Mouse (Mus musculus) forebrain, embryonic 14.5 days (tissue): ENCODE results near the gene Olfr95. TPM values are rescaled to one million over a fixed set of nuclear protein-coding genes. Genes with fewer than 3 reads are reported as not detected.
"Not testable (repeated sequence)": the region's sequence is repeated elsewhere in the genome, so short reads cannot be mapped to it uniquely, and the experiment has no call there.

Source experiments
- ATAC-seq: fragments of 200-750 bp; cut with Nextera tagmentation; 2 replicates; pipeline ENCODE4 v1.8.0; 2017; ENCODE audit warnings: mild to moderate bottlenecking, moderate library complexity
- DNase-seq: peaks from one replicate; pipeline ENCODE4 v3.0.0-alpha.2; 2015; ENCODE audit warnings: low spot score
- H3K27ac ChIP-seq: fragments of 300-500 bp; sonication (generic); 2 replicates; pipeline ENCODE4 v1.5.1; 2014; ENCODE audit warnings: low read depth, mild to moderate bottlenecking, control low read depth, low read length, moderate library complexity
- H3K27me3 ChIP-seq: fragments of 300-500 bp; sonication (generic); replicated peaks from 2 replicates; pipeline ENCODE4 v1.6.1; 2014; ENCODE audit warnings: low read length, control low read depth, mixed read lengths; ENCODE audit not compliant: control insufficient read depth, insufficient read depth
- H3K36me3 ChIP-seq: fragments of 300-500 bp; sonication (generic); 2 replicates; pipeline ENCODE4 v1.6.1; 2014; ENCODE audit warnings: low read length, control low read depth; ENCODE audit not compliant: control insufficient read depth, insufficient read depth
- H3K4me1 ChIP-seq: fragments of 300-500 bp; sonication (generic); 2 replicates; pipeline ENCODE4 v1.6.1; 2014; ENCODE audit warnings: antibody characterized with exemption, low read length, control low read depth; ENCODE audit not compliant: control insufficient read depth, insufficient read depth
- H3K4me2 ChIP-seq: fragments of 300-500 bp; sonication (generic); 2 replicates; pipeline ENCODE4 v1.6.1; 2014; ENCODE audit warnings: mild to moderate bottlenecking, control low read depth, low read length
- H3K4me3 ChIP-seq: fragments of 300-500 bp; sonication (generic); 2 replicates; pipeline ENCODE4 v1.5.1; 2014; ENCODE audit warnings: low read depth, low read length, control low read depth
- H3K9ac ChIP-seq: fragments of 300-500 bp; sonication (generic); 2 replicates; pipeline ENCODE4 v1.6.1; 2014; ENCODE audit warnings: mild to moderate bottlenecking, low read length, control low read depth, moderate library complexity
- H3K9me3 ChIP-seq: fragments of 300-500 bp; sonication (generic); replicated peaks from 2 replicates; pipeline ENCODE4 v1.6.1; 2016; ENCODE audit warnings: low read length, control low read depth, mixed read lengths; ENCODE audit not compliant: control insufficient read depth
- WGBS: fragments of 180-500 bp; shearing (Covaris S2); extraction: QIAGEN DNeasy Blood & Tissue Kit; methylation state at CpG from one replicate; pipeline ENCODE4 v1.1.7; 2014; 5-methylcytosine and 5-hydroxymethylcytosine counted together
- polyA plus RNA-seq: library from polyadenylated mRNA; unstranded; fragments of >200 nt; fragmentation: Nextera tagmentation; extraction: Ambion mirVana; gene quantifications from 2 replicates; pipeline ENCODE4 v1.2.1, GENCODE M21; 2014

Gene Olfr95
- polyA plus RNA-seq: not detected in 2 replicates

DNA sequence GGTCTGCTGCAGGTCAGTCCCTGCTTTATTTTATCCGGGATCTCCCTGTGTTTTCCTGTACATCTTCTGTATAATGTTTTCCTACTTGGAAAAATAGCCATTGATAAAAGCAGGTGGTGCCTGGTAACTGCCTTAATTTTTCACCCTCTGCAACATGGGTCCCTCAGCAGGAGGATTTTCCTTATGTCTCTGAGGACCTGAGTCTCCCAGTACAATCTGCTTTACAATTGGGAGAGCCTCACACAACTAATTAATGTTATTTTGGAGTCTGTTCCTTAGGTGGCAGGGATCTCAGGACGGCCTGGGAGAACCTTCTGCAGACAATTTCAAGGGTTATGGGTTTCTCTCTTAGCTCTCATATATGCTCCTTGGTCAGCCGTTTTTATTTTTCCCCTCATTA, at the start of gene Olfr95:
Gene Olfr95 (minus strand): TSS at position 101 of the 400 bp plus-strand sequence.
- Histone ChIP-seq H3K9me3 (peaks cover 4% of the 10 kb centered on the region; the same call in 1 of the 2 replicates), H3K4me3 (no peak within 1 kb of the TSS), H3K4me1 (no peaks in the 10 kb centered on the region), H3K9ac (no peak within 1 kb of the TSS), H3K36me3 (no peaks in the 10 kb centered on the region), H3K27me3 (no peaks in the 10 kb centered on the region), H3K27ac (no peak within 1 kb of the TSS), H3K4me2 (no peak within 1 kb of the TSS)
- 73% methylated on average over 3 of the region's 3 CpGs for WGBS
- DNase-seq (no peak), ATAC-seq (no peak)

DNA sequence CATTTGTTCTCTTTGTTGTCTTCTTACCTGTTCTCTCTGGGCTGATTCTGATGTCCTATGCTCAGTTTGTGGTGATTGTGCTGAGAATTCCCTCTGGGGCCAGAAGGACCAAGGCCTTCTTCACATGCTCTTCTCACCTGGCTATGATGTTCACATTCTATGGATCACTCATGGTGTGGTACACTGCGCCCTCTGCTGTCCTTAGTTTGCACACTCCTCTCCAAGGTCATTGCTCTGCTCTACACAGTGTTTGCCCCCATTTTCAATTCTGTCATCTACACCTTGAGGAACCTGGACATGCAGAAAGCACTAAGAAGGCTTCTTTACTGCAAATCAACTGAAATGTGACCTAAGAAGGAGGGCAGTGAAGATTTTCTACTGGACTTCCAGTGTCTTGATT, 37.6 kb upstream of the Olfr95 start:
- DNase-seq: no peak
- Histone ChIP-seq H3K36me3 (no peaks in the 10 kb centered on the region), H3K4me2 (no peak overlapping the region), H3K9me3 (no peaks in the 10 kb centered on the region), H3K4me1 (no peaks in the 10 kb centered on the region), H3K4me3 (no peak overlapping the region), H3K9ac (no peak overlapping the region), H3K27ac (no peak overlapping the region), H3K27me3 (no peaks in the 10 kb centered on the region)
- 9% methylated on average over 1 of the region's 1 CpGs for WGBS
- ATAC-seq: no peak

DNA sequence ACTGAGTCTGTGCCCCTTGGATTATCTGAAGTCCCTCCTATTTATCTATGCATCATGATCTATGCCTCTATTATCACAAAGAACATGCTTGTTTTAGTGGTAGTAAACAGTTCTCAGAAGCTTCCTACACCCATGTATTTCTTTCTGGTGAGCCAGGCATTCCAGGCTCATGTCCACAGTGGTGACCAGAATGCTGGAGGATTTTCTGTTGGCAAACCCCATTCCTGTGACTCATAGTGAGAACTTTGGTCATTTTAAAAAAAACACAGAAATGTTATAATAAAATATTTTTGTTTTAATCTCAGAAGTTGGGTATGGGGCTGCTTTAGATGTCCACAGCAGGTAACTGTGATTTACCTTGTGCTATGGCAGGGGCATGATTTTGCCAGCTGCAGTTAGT, 36.5 kb upstream of the Olfr95 start:
- Histone ChIP-seq H3K9me3 (no peaks in the 10 kb centered on the region), H3K9ac (no peak overlapping the region), H3K27ac (no peak overlapping the region), H3K4me1 (no peaks in the 10 kb centered on the region), H3K4me2 (no peak overlapping the region), H3K36me3 (no peaks in the 10 kb centered on the region), H3K27me3 (no peaks in the 10 kb centered on the region), H3K4me3 (no peak overlapping the region)
- no peak for ATAC-seq
- no peak for DNase-seq

GRCm38 (mm10) chr17:37246715-37247114, 33.8 kb upstream of the Olfr95 start:
- ATAC-seq (no peak), DNase-seq (peak; percentile 29)
- no peak overlapping the region for H3K27ac ChIP-seq
- WGBS: 34% methylated on average over 5 of the region's 5 CpGs
- H3K9ac ChIP-seq: no peak overlapping the region
- H3K9me3 ChIP-seq: no peaks in the 10 kb centered on the region
- H3K4me1 ChIP-seq: no peaks in the 10 kb centered on the region
- H3K27me3 ChIP-seq: no peaks in the 10 kb centered on the region
- H3K36me3 ChIP-seq: no peaks in the 10 kb centered on the region
- H3K4me2 ChIP-seq: no peak overlapping the region
- H3K4me3 ChIP-seq: no peak overlapping the region

- ATAC-seq: no peak
- WGBS: 58% methylated on average over 3 of the region's 3 CpGs
Measured at GRCm38 (mm10) chr17:37242198-37242597, 29.3 kb upstream of the Olfr95 start.

DNA sequence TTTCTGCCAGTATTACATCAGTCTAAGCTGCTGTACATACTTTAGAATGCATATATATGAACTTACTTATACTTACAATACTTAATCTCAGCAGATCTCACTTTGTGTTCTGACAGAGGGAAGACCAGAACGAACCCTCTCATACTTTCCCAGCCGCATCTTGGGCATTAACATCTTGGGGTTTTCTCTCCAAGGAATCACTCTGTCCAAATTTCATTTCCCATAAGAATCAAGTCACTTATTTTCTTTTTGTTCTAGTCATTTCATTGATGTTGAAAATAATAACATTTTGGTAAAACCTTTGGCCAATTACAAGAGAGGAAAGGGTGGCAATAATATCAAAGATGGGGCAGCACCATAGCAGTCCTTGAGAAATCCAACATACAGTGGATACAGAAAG, 24.3 kb upstream of the Olfr95 start, which contains the start of gene Olfr97:
Gene Olfr97 (minus strand): TSS at position 101 of the 400 bp plus-strand sequence.
- not testable (repeated sequence) for H3K4me1 ChIP-seq, H3K36me3 ChIP-seq, H3K27me3 ChIP-seq, H3K9me3 ChIP-seq, H3K4me3 ChIP-seq, H3K27ac ChIP-seq, ATAC-seq, H3K4me2 ChIP-seq, H3K9ac ChIP-seq, DNase-seq
- WGBS: 93% methylated on average over 2 of the region's 2 CpGs

More at GRCm38 (mm10) chr17:37242198-37242597, 29.3 kb upstream of the Olfr95 start:
- Histone ChIP-seq H3K36me3 (no peaks in the 10 kb centered on the region), H3K4me3 (no peak overlapping the region), H3K4me1 (no peaks in the 10 kb centered on the region), H3K4me2 (no peak overlapping the region), H3K9me3 (0 out of 2 replicates have a peak, but pooled peaks cover 3% of the 10 kb centered on the region), H3K9ac (no peak overlapping the region), H3K27me3 (no peaks in the 10 kb centered on the region), H3K27ac (no peak overlapping the region)
- no peak for DNase-seq

- Histone ChIP-seq H3K27me3 (no peaks in the 10 kb centered on the region), H3K4me3 (no peak overlapping the region), H3K36me3 (no peaks in the 10 kb centered on the region), H3K4me2 (no peak overlapping the region), H3K27ac (no peak overlapping the region), H3K9ac (no peak overlapping the region), H3K9me3 (peaks cover 4% of the 10 kb centered on the region; the same call in 1 of the 2 replicates), H3K4me1 (no peaks in the 10 kb centered on the region)
- DNase-seq: peak; percentile 5
- ATAC-seq: no peak
- 30% methylated on average over 1 of the region's 1 CpGs for WGBS
Measured at GRCm38 (mm10) chr17:37221879-37222278, 9.0 kb upstream of the Olfr95 start.

DNA sequence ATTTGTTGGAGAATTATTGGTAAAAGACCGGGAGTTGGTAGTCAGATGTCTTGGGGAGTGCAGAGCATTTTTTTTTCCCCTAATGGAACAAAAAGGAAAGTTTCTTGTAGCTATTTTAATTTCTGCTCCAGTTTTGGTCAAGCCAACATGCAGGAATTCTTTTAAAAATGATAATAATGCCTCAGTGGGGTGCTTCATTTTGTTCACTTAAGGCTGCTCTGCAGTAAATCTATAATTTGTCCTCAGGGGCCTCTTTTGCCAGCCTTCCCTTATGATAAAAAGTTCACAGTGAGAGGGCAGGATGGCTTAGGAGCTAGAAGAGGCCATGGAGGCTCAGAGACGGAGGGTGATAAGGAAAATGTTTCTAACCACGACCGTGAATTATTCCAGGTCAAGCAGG, 6.9 kb upstream of the Olfr95 start, which contains the start of gene Olfr96:
Gene Olfr96 (plus strand): TSS at position 301 of the 400 bp plus-strand sequence.
- Histone ChIP-seq H3K4me3 (no peak within 1 kb of the TSS), H3K27me3 (no peaks in the 10 kb centered on the region), H3K9me3 (peaks cover 4% of the 10 kb centered on the region; the same call in 1 of the 2 replicates), H3K9ac (no peak within 1 kb of the TSS), H3K27ac (no peak within 1 kb of the TSS), H3K36me3 (no peaks in the 10 kb centered on the region), H3K4me1 (no peaks in the 10 kb centered on the region), H3K4me2 (no peak within 1 kb of the TSS)
- WGBS: 64% methylated on average over 4 of the region's 4 CpGs
- ATAC-seq: no peak
- no peak for DNase-seq

GRCm38 (mm10) chr17:37218486-37218885, 5.6 kb upstream of the Olfr95 start:
- DNase-seq: no peak
- 88% methylated on average over 3 of the region's 3 CpGs for WGBS

More at GRCm38 (mm10) chr17:37218486-37218885, 5.6 kb upstream of the Olfr95 start:
- Histone ChIP-seq H3K36me3 (no peaks in the 10 kb centered on the region), H3K27ac (no peak overlapping the region), H3K9me3 (peaks cover 4% of the 10 kb centered on the region; the same call in 1 of the 2 replicates), H3K9ac (no peak overlapping the region), H3K4me2 (no peak overlapping the region), H3K4me1 (no peaks in the 10 kb centered on the region), H3K4me3 (no peak overlapping the region), H3K27me3 (no peaks in the 10 kb centered on the region)
- no peak for ATAC-seq
